Mouse (Mus musculus): ENCODE measurements around the gene Cenpe.

Cenpe gene

GRCm38 (mm10) chr3:135280669-135281415, 68.5 kb downstream of the Cenpe start, which contains the start of gene Bdh2:
TSS of gene Bdh2 (plus strand) at chr3:135281221.
- in situ Hi-C loops (cut with MseI, MboI): loop anchor here (5.0 to 25.0 kb wide), 2 partner anchors 46 to 431 kb away; no protein-coding TSS in a partner anchor

GRCm38 (mm10) chr3:135281701-135282100, 69.4 kb downstream of the Cenpe start:
- in situ Hi-C loops (cut with MseI, MboI): loop anchor here (5.0 to 25.0 kb wide), 2 partner anchors 46 to 431 kb away; no protein-coding TSS in a partner anchor

DNA sequence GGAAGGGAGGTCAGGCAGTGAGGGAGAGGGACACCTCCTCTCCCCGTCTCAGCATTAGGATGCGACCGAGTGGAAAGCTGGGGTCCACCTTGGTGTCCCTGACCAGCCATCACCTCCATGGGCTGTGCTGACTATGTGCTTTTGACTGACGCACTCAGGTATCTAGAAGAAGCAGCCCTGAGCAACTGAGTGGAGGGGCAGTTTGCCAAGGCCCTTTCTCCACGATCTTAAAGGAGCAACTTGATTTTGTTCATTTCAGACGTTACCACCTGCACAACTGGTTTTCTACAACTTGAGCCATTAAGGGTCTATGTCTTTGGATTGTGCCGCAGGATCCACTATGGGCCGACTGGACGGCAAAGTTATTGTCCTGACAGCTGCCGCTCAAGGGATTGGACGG, 72.9 kb downstream of the Cenpe start:
- in situ Hi-C loops (cut with MseI, MboI): loop anchor here in 1 of 2 experiments (25.0 kb wide), 1 partner anchor 427 kb away; no protein-coding TSS in a partner anchor

DNA sequence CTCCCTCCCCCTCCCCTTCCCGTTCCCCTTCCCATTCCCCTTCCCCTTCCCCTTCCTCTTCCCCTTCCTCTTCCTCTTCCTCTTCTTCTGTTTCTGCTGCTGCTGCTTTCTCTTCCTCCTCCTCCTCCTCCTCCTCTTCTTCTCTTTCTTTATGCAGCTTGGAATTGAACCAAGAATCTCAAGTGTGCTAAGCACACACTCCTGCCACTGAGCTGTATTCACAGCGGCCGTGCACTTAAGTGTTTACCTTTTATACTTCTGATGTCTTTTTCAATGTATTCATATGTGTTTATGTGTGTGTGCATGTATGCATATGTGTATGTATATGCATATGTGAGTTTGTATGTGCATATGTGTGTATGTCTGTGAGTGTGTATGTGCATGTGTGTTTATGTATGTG, 73.5 kb downstream of the Cenpe start:
- in situ Hi-C loops (cut with MseI, MboI): loop anchor here in 1 of 2 experiments (25.0 kb wide), 1 partner anchor 426 kb away; no protein-coding TSS in a partner anchor

DNA sequence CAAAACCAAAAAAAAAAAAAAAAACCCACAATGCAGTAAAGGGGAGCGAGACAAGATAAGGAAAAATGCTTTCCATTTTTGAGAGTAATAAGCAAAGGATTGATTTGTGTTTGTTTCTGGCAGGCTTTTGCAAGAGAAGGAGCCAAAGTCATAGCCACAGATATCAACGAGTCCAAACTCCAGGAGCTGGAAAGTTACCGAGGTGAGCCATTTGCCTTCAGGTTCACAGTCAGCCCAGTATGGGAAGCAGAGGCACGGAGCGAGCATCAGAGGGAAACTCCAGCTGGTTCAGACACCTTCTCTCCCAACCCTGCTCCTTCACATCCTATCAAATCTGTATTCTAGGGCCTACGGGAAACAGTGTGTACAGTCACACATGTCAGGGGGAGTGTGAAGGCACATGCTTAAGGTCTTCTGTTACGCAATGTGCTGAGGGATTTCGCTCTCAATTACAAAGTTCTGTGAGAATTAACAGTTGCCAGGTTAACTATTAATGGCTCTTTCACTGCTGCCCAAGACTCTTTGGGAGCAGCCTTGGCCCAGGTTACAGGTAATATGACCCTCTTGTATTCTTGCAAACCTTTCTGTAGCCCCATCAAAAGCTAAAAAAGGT, 75.9 kb downstream of the Cenpe start:
- in situ Hi-C loops (cut with MseI, MboI): loop anchor here in 1 of 2 experiments (25.0 kb wide), 1 partner anchor 424 kb away; no protein-coding TSS in a partner anchor

DNA sequence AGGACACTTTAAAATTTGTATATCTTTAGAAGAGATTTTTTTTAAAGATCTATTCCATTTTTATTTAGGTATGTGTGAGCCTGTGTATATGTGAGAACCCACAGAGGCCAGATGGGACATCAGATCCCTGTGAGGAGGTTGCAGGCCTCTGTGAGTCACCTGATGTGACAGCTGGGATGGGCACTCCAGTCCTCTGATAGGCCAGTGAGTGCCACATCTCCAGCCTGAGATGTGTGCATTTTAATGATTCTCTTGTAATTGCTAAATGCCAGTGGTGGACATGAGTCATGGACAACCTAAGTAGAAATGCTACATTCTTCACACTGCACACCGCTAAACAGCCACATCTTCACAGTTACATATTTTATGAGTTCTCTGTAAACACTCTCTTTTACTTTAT, 76.8 kb downstream of the Cenpe start:
- in situ Hi-C loops (cut with MseI, MboI): loop anchor here in 1 of 2 experiments (25.0 kb wide), 1 partner anchor 423 kb away; no protein-coding TSS in a partner anchor

- in situ Hi-C loops (cut with MseI, MboI): loop anchor here in 1 of 2 experiments (5.0 to 25.0 kb wide), 2 partner anchors 37 to 422 kb away; no protein-coding TSS in a partner anchor
These were observed 78.0 kb downstream of the Cenpe start for GRCm38 (mm10) chr3:135290249-135290894.

DNA sequence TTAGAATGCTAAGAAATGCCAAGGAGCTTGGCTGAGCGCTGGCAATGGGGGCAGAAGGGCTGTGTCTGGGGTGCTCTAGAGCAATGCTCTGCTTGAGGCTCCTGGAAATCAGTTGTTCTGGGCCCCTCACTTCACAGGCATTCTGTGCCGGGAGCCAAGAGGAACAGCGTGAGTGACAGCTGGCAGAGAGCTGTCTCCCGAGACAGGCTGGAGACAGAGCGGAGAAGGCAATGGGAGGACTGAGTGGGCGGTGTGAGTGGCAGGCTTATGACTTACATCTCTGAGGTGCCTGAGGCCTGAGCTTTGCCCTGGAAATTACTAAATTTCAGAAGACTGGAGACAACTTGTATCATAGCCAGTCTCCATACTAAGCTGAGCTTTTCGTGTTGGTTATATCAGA, 81.4 kb downstream of the Cenpe start:
- in situ Hi-C loops (cut with MseI, MboI): loop anchor here in 1 of 2 experiments (5.0 to 25.0 kb wide), 2 partner anchors 34 to 419 kb away; no protein-coding TSS in a partner anchor

- in situ Hi-C loops (cut with MseI, MboI): loop anchor here in 1 of 2 experiments (25.0 kb wide), 1 partner anchor 417 kb away; no protein-coding TSS in a partner anchor
These were observed 83.2 kb downstream of the Cenpe start for GRCm38 (mm10) chr3:135295559-135295958.

DNA sequence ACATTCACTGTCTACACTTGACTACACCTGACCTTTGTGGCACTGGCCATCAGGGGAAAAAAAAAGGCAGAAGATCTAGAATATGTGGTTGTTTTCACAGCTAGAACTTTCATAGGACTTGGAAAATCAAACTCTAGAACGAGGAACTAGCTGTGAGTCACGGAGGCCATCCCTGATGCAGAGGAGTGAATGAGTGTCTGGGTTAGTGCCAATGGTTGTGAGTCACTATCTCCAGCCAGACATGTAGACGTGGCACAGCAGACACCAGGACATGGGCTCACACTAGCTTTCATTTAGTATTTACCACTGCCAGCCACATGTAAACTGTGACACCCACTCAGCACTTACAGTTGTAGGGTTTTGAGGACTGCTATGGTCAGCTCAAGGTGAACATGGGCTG, 86.2 kb downstream of the Cenpe start:
- in situ Hi-C loops (cut with MseI, MboI): loop anchor here in 1 of 2 experiments (25.0 kb wide), 1 partner anchor 414 kb away; no protein-coding TSS in a partner anchor

DNA sequence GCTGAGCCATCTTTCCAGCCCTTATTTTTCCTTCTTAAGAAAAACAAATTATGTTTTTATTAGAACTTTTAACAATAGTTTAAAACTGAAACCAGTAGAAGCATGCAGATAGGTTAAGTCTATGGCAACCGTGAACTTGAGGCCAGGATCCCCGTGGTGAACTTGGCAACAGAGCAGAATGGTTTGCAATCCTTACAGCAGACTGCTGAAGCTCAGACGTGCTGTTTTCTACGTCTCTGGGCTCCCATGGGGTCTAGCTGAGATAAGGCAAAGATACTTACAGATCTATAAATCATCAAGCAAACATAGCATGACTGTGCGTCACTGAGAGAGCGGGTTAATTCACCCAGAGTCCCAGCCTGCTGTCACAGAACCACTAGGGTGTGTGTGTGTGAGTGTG, 87.7 kb downstream of the Cenpe start:
- in situ Hi-C loops (cut with MseI, MboI): no loop called here

- in situ Hi-C loops (cut with MseI, MboI): no loop called here
These were observed 91.7 kb downstream of the Cenpe start for GRCm38 (mm10) chr3:135304060-135304459.

DNA sequence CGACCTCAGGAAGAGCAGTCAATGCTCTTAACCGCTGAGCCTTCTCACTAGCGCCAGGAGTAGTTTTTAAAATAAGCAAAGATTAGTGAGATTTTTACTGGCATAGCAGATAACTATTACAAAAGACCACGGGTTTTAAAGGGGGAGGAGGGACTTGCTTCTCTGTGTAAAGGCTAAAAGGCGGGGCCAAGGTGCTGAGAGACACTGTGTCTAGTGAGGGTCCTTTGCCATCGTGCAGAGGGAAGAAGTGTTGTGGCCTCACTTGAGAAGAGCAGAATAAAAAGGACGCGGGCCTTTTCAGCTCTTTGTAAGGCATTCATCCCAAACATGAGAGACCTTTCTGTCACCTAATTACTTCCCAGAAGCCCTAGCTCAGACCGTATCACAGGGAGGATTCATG, 92.2 kb downstream of the Cenpe start:
- in situ Hi-C loops (cut with MseI, MboI): no loop called here

DNA sequence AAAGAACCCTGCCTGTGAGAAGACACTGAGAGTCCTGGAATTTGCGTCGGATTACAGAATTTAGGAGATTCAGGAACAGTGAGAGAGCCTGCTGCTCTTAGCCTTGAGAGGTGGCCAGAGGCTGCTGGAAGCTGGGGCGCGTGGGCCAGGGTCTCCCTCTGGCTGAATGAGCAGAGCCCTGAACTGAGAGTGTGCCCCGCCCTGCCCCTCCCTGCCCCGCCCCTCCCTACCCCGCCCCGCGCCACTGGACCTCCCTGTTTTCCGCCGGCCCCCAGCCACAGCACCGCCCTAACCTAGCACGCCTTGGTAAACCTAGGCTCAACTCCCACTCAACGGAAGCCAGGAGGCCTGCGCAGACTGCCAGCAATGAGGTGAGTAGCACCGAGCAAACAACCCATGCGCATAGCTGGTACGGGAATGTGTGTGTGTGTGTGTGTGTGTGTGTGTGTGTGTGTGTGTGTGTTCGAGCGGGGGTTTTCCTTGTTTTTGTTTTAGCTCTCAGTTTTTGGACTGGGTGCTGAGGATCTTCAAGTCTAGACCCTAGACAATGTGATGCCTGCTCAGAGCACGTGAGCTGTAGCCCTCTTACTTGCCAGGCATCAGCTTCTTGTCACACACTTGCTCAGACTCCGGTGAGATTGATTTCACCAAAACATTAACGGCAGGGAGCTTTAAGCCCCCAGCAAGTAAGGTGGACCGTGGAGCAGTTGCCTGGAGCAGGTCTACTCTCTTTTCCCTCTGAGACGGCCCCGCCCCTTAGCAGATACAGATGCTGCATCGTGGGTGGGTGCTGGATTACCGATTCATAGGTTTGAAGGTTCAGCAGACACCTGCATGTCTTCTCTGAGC, 95.3 kb downstream of the Cenpe start, which contains the start of gene Slc9b2:
Slc9b2 (plus strand) TSS at position 290 of the 849 bp plus-strand sequence.
- in situ Hi-C loops (cut with MseI, MboI): no loop called here

DNA sequence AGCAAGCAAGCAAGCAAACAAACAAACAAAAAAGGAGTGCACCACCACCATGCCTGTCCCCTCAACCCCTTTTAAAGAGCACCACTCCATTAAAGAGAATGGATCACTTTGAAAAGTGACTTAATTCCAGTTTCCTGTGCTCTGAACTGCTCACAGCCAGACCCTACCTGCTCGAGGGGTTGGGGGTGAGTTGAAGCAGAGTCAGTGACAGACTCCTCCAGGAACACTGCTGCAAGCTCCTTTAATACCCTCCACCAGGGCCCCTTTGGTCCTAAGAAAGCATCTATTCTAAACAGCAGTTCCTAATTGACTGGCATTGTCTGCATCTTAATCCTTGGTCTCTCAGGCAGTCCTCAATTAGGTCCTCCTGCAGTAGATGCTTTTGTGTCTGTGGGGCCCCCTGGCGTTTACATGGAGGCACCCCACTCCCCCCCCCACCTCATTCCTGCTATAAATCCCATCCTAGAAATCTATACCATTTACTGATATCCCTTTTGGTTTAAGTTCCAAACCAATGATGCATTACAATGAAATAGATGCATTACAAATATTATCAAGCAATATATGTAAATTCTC, 100.7 kb downstream of the Cenpe start:
- in situ Hi-C loops (cut with MseI, MboI): no loop called here

- in situ Hi-C loops (cut with MseI, MboI): no loop called here
These were observed 101.4 kb downstream of the Cenpe start for GRCm38 (mm10) chr3:135313727-135314126.

DNA sequence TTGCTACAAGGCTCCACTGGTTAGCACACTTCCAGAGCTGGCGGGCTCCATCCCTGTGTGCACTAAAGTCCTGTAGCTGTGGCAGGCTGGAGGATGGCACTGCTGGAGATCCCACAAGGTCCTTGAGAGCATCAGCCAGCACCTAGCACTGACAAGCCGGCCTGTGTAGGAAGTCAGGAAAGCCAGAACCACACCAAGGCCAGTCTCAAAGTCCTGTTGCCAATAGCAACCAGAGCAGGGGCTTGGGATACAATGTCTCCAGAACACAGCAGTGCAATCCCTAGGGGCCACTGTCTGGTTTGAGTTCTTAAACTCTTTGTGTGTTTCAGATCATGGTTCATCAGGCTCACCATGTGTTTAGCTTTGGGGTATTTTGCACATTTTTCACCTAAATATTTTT, 102.5 kb downstream of the Cenpe start:
- in situ Hi-C loops (cut with MseI, MboI): no loop called here

DNA sequence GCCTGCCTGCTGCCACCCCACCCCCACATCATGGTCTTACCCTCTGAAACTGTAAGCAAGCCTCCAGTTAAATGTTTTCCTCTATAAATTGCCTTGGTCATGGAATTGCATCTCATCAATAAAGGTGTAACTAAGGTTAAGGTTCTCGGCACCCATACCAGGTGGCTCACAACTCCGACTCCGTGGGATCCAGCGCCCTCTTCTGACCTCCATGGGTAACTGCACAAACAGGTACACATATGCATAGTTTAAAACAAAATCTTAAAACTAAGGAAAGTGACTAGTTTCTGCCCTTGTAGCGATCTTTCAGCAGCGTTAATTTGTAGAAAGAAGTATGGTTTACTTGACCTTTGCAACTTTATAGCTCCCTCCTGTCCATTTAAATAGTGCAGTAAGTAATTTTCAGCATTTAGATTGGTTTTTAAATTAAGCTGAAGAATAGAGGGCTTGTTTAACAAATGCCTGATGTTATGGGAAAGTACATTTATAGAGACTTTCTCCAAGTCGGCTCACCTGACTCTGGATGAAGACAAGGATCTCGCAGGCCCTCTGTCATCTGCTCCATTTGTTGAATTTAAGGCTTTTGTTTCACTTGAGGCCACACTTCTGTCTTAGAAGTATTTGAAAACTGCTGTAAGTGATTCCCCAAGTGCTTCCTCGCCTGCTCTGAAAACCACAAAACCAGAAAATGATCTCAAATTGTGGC, 103.5 kb downstream of the Cenpe start:
- in situ Hi-C loops (cut with MseI, MboI): no loop called here

DNA sequence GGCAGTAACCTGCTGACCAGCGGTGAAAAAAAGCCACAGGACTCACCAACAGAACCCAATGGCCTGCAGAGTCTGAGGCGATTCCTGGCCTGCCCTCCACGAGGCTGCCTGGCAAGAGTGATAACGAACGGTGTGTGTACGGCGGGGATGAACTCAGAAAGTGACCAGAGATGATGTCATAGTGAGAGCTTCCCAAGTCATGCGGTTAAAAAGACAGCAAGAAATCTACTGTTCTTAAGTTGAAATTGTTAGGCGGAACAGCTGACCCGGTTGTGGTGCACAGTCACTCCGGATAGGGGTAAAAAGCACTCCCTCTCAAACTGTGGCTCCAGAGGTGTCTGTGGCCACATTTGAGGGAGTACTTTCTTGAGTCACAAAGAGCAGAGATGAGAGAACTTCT, 106.0 kb downstream of the Cenpe start:
- in situ Hi-C loops (cut with MseI, MboI): no loop called here
